Mouse (Mus musculus) embryonic fibroblast, embryonic 13.5 days (primary cell): Measurements from ENCODE around the gene Lilrb4a.

Experiments
- CTCF ChIP-seq: IDR thresholded peaks from 2 replicates; pipeline ENCODE4 v1.5.1; 2011; ENCODE audit warnings: mild to moderate bottlenecking, control low read depth, low read length, moderate library complexity, borderline replicate concordance; ENCODE audit not compliant: insufficient read depth
- POLR2A ChIP-seq: IDR thresholded peaks from 2 replicates; pipeline ENCODE4 v1.6.1; 2011; ENCODE audit warnings: low read depth, mild to moderate bottlenecking, control low read depth, low read length, moderate library complexity

- TF ChIP-seq POLR2A, result no peak
- TF ChIP-seq CTCF, result no peak
Measured at GRCm38 (mm10) chr10:51530813-51531212, 40.1 kb downstream of the Lilrb4a start.
